Mouse (Mus musculus) intestine, postnatal 0 days (tissue): ENCODE data around the gene E2f1. TPM values are rescaled to one million over a fixed set of nuclear protein-coding genes. Genes with fewer than 3 reads are reported as not detected.

Experiments used
- ATAC-seq: fragments of 200-750 bp; cut with Nextera tagmentation; 2 replicates; pipeline ENCODE4 v1.8.0; 2017; ENCODE audit warnings: mild to moderate bottlenecking, moderate TSS enrichment, moderate library complexity
- H3K27ac ChIP-seq: fragments of 300-500 bp; sonication (generic); 2 replicates; pipeline ENCODE4 v1.5.1; 2014; ENCODE audit warnings: mild to moderate bottlenecking, low read depth, low read length, moderate library complexity
- H3K27me3 ChIP-seq: fragments of 300-500 bp; sonication (generic); replicated peaks from 2 replicates; pipeline ENCODE4 v1.6.1; 2014; ENCODE audit warnings: low read length, mixed read lengths; ENCODE audit not compliant: control insufficient read depth, insufficient read depth
- H3K36me3 ChIP-seq: fragments of 300-500 bp; sonication (generic); 2 replicates; pipeline ENCODE4 v1.6.1; 2014; ENCODE audit warnings: mild to moderate bottlenecking, moderate library complexity; ENCODE audit not compliant: control insufficient read depth, insufficient read depth
- H3K4me1 ChIP-seq: fragments of 300-500 bp; sonication (generic); replicated peaks from 2 replicates; pipeline ENCODE4 v1.6.1; 2014; ENCODE audit warnings: antibody characterized with exemption, low read length, mixed read lengths; ENCODE audit not compliant: control insufficient read depth, insufficient read depth
- H3K4me2 ChIP-seq: fragments of 300-500 bp; sonication (generic); replicated peaks from 2 replicates; pipeline ENCODE4 v1.6.1; 2014; ENCODE audit warnings: low read depth, mild to moderate bottlenecking, moderate library complexity
- H3K4me3 ChIP-seq: fragments of 300-500 bp; sonication (generic); 2 replicates; pipeline ENCODE4 v1.5.1; 2014; ENCODE audit warnings: low read depth, low read length
- H3K9ac ChIP-seq: fragments of 300-500 bp; sonication (generic); 2 replicates; pipeline ENCODE4 v1.6.1; 2014; ENCODE audit warnings: mild to moderate bottlenecking, low read depth, low read length
- H3K9me3 ChIP-seq: fragments of 300-500 bp; sonication (generic); 2 replicates; pipeline ENCODE4 v1.6.1; 2016; ENCODE audit warnings: mixed run types; ENCODE audit not compliant: control insufficient read depth
- CTCF ChIP-seq: sonication (generic); IDR thresholded peaks from 2 replicates; pipeline ENCODE4 v1.5.1; 2016; ENCODE audit warnings: low read depth, mild to moderate bottlenecking, control low read depth, antibody characterized with exemption, moderate library complexity
- WGBS: fragments of 180-500 bp; shearing (Covaris S2); extraction: QIAGEN DNeasy Blood & Tissue Kit; methylation state at CpG from one replicate; pipeline ENCODE4 v1.1.7; 2014; 5-methylcytosine and 5-hydroxymethylcytosine counted together
- polyA plus RNA-seq: library from polyadenylated mRNA; unstranded; fragments of >200 nt; fragmentation: Nextera tagmentation; extraction: Ambion mirVana; gene quantifications from 2 replicates; pipeline ENCODE4 v1.2.1, GENCODE M21; 2015

E2f1 gene
- polyA plus RNA-seq, 1 experiment from 2014 or later, result 5.9 TPM

GRCm38 (mm10) chr2:154525285-154525684 is 44.4 kb downstream of the E2f1 start:
- 100% methylated on average over 2 of the region's 2 CpGs for WGBS
- ATAC-seq, result no peak
- peaks cover 45% of the 10 kb centered on the region for H3K36me3 ChIP-seq

GRCm38 (mm10) chr2:154522334-154522733 is 47.4 kb downstream of the E2f1 start:
- H3K9ac ChIP-seq, result no peak overlapping the region
- no peak overlapping the region for H3K27ac ChIP-seq
- ATAC-seq, result no peak
- no peaks in the 10 kb centered on the region for H3K4me1 ChIP-seq
- H3K9me3 ChIP-seq, result no peaks in the 10 kb centered on the region
- peaks cover 53% of the 10 kb centered on the region for H3K36me3 ChIP-seq
- H3K27me3 ChIP-seq, result no peaks in the 10 kb centered on the region
- no peak overlapping the region for H3K4me3 ChIP-seq
- TF ChIP-seq CTCF, result no peak
- 89% methylated on average over 5 of the region's 5 CpGs for WGBS
- no peak overlapping the region for H3K4me2 ChIP-seq

More at GRCm38 (mm10) chr2:154525285-154525684, 44.4 kb downstream of the E2f1 start:
- Histone ChIP-seq H3K4me1 (no peaks in the 10 kb centered on the region), H3K27ac (no peak overlapping the region), H3K9ac (no peak overlapping the region), H3K4me3 (no peak overlapping the region), H3K4me2 (no peak overlapping the region), H3K27me3 (no peaks in the 10 kb centered on the region), H3K9me3 (no peaks in the 10 kb centered on the region)
- TF ChIP-seq CTCF, result no peak

GRCm38 (mm10) chr2:154521449-154521848 is 48.2 kb downstream of the E2f1 start:
- H3K36me3 ChIP-seq, result peaks cover 58% of the 10 kb centered on the region
- no peaks in the 10 kb centered on the region for H3K9me3 ChIP-seq
- no peaks in the 10 kb centered on the region for H3K4me1 ChIP-seq
- TF ChIP-seq CTCF, result no peak
- no peak overlapping the region for H3K27ac ChIP-seq
- no peak for ATAC-seq
- H3K27me3 ChIP-seq, result no peaks in the 10 kb centered on the region
- H3K9ac ChIP-seq, result no peak overlapping the region
- no peak overlapping the region for H3K4me2 ChIP-seq
- no peak overlapping the region for H3K4me3 ChIP-seq

GRCm38 (mm10) chr2:154517424-154517823 is 52.3 kb downstream of the E2f1 start:
- 88% methylated on average over 5 of the region's 5 CpGs for whole genome bisulfite sequencing

GRCm38 (mm10) chr2:154516944-154517343 is 52.7 kb downstream of the E2f1 start:
- no peak overlapping the region for H3K9ac ChIP-seq
- H3K4me3 ChIP-seq, result no peak overlapping the region
- WGBS, result 79% methylated on average over 3 of the region's 3 CpGs
- no peak for TF ChIP-seq CTCF
- no peaks in the 10 kb centered on the region for H3K4me1 ChIP-seq
- H3K4me2 ChIP-seq, result no peak overlapping the region
- no peaks in the 10 kb centered on the region for H3K9me3 ChIP-seq
- peaks cover 36% of the 10 kb centered on the region for H3K36me3 ChIP-seq
- no peak for ATAC-seq
- H3K27ac ChIP-seq, result no peak overlapping the region
- H3K27me3 ChIP-seq, result no peaks in the 10 kb centered on the region

More at GRCm38 (mm10) chr2:154517424-154517823, 52.3 kb downstream of the E2f1 start:
- Histone ChIP-seq H3K36me3 (peaks cover 39% of the 10 kb centered on the region), H3K4me2 (no peak overlapping the region), H3K27ac (no peak overlapping the region), H3K27me3 (no peaks in the 10 kb centered on the region), H3K4me1 (no peaks in the 10 kb centered on the region), H3K9ac (no peak overlapping the region), H3K9me3 (no peaks in the 10 kb centered on the region), H3K4me3 (no peak overlapping the region)
- no peak for ATAC-seq
- no peak for TF ChIP-seq CTCF

- H3K4me2 ChIP-seq, result no peak overlapping the region
- H3K4me3 ChIP-seq, result no peak overlapping the region
- no peaks in the 10 kb centered on the region for H3K9me3 ChIP-seq
- no peak for ATAC-seq
- TF ChIP-seq CTCF, result no peak
- no peak overlapping the region for H3K27ac ChIP-seq
- no peaks in the 10 kb centered on the region for H3K27me3 ChIP-seq
- WGBS, result 92% methylated on average over 3 of the region's 3 CpGs
- H3K4me1 ChIP-seq, result no peaks in the 10 kb centered on the region
- no peak overlapping the region for H3K9ac ChIP-seq
- H3K36me3 ChIP-seq, result peaks cover 18% of the 10 kb centered on the region
These were observed 59.6 kb downstream of the E2f1 start for GRCm38 (mm10) chr2:154510141-154510540.

Other genes starting within 250 kb of the E2f1 start
- gene Cdk5rap1, start 196.9 kb downstream of the E2f1 start, polyA plus RNA-seq, result 4.3 and 13.9 TPM in 2 replicates
- 4.9 and 7.7 TPM in 2 replicates for gene Snta1, start 161.8 kb downstream of the E2f1 start, polyA plus RNA-seq
- 7.8 and 9.1 TPM in 2 replicates for gene Cbfa2t2, start 133.4 kb downstream of the E2f1 start, polyA plus RNA-seq
- 1.6 and 2.2 TPM in 2 replicates for gene 1700003F12Rik, start 22.8 kb downstream of the E2f1 start, polyA plus RNA-seq
- not detected in 2 replicates for gene Actl10, start 18.1 kb downstream of the E2f1 start, polyA plus RNA-seq
- 0.29 and 0.58 TPM in 2 replicates for gene Necab3, start 11.0 kb downstream of the E2f1 start, polyA plus RNA-seq
- gene Pxmp4, start 33.8 kb upstream of the E2f1 start, polyA plus RNA-seq, result 62.5 and 66.6 TPM in 2 replicates
- gene Zfp341, start 43.4 kb upstream of the E2f1 start, polyA plus RNA-seq, result 0.17 and 0.44 TPM in 2 replicates
- 0.26 TPM in 1 of 2 replicates, not detected in the other for gene 4930519P11Rik, start 43.5 kb upstream of the E2f1 start, polyA plus RNA-seq
- 60.8 and 62.4 TPM in 2 replicates for gene Chmp4b, start 81.8 kb upstream of the E2f1 start, polyA plus RNA-seq
- not detected in 2 replicates for gene Gm14214, start 200.1 kb upstream of the E2f1 start, polyA plus RNA-seq
- 20.1 and 20.5 TPM in 2 replicates for gene Raly, start 221.2 kb upstream of the E2f1 start, polyA plus RNA-seq
- 0.18 TPM in 1 of 2 replicates, not detected in the other for gene a, start 221.5 kb upstream of the E2f1 start, polyA plus RNA-seq